Mouse (Mus musculus) frontal cortex, adult (tissue): ENCODE measurements around the gene Myrf.
"Not testable (repeated sequence)": the region's sequence is repeated elsewhere in the genome, so short reads cannot be mapped to it uniquely, and the experiment has no call there.

Experiments used
- ATAC-seq: cut with Nextera tagmentation; 2 replicates; pipeline ENCODE4 v1.9.2; 2017; ENCODE audit warnings: mild to moderate bottlenecking, moderate library complexity, mixed read lengths; ENCODE audit not compliant: low TSS enrichment

Myrf gene

DNA sequence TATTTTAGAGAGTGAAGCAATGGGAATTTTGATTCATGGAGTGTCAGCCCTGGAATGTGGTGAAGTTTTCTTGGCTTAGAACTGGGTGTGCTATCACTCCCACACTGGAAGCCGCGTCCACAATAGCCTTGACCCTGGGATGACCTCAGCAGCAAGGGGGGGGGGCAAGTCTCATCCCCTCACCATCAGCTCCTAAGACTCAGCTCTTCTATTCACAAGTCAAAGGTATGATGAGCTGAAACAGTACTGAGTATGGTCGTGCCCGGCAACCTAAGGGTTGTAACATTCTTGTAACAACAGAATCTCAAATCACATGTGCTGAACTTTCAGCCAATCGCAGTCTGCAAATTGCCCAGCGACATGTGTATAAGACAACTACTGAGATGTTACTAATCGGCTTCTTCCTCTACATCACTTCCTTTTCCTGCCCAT, 63.6 kb downstream of the Myrf start:
- ATAC-seq = no peak

DNA sequence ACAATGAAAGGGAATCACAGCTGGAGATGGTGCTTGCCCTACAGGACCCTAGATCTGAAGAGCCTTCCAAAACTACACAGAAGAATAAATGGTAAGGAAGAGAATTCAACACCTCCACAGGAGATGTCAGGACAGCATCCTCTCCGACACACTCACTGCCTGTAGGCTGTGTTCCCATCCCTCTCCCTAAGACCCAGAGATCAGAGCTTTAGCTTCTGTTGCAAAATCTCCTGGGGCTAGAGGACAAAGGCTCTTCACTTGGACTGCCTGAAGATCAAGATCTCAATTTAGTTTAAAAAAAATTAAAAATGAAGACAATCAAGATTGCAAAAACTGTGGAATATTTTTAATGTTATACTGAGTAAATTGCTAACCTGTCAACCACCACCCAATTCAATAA, 64.1 kb downstream of the Myrf start:
- no peak for ATAC-seq

DNA sequence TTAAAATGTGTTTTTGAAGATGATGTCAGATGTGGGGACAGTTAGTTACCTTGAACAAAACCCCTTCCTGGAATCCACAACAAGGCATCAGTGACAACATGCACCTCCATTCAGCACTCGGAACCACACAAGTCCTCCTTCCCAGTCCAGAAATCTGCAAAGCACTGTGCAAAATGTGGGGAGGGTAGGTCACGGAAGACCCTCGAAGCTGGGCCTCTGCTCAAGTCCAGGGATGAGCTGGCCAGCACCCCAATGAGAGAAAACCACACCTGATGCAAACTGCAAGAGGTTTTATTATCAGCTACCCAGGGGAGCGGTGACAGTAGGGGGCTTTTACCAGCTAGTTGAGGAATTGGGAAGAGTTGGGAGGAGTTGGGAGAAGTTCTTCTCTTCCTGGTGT, 65.6 kb downstream of the Myrf start:
- no peak for ATAC-seq

DNA sequence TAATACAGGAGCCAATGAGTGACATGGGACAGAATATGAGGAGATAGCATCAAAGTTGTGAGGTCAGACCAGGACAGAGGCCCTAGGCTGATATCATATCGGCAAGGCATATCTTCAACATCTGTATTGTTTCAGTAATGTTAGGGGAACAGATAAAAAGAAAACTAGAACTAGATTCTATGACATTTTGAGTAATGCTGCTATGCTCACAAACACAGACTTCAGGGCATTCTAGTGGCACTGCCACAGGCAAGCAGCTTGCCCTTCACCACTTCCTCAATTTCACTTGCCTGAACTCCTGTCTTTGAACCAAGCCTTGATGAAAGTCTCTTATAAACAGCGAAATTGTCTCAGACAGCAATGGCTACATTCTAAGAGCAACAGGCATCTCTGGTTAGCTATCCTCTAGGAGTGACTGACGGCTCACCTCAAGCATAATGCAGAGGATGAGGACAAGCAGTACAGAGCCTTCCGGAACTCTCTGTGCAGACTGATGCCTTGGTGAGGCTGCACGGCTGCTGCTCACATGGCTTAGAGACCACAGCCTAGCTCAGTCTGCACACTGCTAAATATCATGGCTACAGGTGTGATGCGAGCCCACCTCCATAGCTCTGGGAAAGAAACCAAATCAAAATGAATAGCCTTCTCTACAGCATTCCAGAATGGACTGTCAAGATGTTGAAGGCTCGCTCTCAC, 66.6 kb downstream of the Myrf start:
- ATAC-seq = no peak

DNA sequence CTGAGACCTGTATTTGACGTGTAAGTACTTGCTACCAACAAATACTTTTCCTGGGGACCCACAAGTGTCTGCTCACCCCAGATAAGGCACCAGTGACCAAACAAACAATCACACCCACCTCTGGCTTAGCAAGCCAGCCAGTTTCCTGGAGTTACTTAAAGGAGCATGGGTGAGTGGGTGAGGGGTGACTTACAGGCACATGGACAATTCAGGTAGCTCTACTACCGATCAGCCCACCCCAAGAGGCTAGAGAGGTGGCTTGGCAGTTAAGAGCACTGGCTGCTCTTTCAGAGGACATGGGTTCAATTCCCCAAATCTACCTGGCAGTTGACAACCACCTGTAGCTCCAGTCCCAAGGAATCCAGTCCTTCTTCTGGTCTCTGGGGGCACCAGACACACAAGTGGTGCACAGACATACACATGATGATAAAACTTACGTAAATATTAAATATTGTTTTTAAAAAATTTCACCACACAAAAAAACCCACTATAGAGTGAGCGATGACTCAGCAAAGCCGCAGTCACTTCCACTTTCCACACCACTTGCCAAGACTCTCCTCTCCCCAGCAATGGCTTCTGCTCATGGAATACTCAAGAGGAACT, 67.3 kb downstream of the Myrf start:
- ATAC-seq = no peak

DNA sequence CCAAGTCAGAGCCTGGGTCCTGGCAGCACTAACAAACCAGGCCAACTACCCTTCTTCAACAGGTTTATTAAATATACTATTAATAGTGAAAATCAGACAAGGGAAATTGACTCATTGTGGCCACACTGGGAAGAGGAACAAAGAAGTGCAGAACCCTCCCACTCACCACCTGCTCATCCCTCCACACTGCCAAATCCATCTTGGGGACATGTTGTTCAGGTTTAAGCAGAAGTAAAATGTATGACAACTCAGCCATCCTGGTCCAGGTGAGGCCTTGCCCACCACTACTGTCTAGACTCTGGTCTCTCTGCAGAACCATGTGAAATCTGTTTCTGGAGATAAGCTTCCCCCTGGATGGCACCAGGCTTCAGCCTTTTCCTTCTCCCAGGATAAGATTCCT, 68.7 kb downstream of the Myrf start:
- peak; percentile 57 for ATAC-seq

DNA sequence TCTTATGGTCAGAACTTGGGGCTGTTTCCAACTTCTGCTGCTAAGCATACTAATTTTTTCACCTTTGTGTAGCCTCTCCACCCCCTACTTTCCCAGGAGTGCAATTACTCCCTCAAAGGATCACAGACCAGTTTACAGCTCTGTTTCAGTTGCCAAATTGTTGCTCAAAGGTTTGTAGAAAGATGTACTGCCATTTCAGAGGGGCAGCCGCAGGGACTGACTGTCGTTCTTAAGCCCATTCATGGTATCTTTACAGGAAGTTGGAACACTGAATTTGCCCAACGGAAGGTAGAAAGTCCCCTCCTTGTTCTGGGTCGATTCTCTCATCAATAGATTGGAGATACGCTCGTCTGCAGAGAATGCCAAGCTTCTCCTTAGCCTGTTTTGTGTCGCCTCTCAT, 69.2 kb downstream of the Myrf start:
- ATAC-seq = no peak

DNA sequence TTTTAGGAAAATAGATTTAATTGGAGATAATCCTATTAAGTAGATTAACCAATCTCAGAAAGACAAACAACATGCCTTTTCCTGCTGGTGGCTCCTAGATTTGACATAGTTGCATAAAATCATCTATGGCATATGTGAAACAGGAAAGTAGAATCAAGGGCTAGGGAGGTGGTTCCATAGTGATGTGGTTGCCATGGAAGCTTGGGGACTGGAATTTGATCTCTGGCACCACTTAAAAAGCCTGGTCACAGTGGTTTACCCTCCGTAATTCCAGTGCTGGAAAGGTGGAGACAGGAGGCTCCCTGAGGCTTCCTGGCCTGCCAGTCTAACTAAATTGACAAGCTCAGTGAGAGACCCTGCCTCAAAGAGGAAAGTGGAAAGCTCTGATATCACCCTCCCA, 70.1 kb downstream of the Myrf start:
- no peak for ATAC-seq

DNA sequence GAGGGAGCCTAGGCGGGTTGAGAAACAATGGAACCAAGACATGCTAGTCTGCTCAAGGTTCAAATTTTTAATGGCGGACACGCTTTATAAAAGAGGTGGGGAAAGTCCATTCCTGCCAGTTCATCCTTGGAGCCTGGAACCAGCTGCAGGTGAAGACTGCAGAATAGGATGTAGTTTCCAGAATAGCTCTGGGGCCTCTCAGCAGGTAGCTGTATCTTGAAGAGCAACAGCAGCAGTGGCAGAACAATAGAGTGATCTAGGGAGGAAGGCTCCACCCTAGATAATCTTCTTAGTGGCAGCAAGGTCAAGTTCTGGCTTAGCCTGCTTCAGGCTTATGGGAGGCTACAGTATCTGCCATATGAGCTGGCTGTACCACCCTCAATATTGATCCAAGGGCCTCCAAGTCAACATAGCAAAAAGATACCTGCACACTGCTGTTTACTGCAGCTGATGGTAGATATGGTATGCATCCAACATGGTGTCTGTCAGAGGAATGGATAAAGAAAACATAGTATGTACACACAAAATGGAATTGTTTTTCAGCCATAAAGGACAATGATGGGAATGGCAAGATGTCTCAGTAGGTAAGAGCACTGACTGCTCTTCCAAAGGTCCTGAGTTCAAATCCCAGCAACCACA, 70.7 kb downstream of the Myrf start:
- not testable (repeated sequence) for ATAC-seq

DNA sequence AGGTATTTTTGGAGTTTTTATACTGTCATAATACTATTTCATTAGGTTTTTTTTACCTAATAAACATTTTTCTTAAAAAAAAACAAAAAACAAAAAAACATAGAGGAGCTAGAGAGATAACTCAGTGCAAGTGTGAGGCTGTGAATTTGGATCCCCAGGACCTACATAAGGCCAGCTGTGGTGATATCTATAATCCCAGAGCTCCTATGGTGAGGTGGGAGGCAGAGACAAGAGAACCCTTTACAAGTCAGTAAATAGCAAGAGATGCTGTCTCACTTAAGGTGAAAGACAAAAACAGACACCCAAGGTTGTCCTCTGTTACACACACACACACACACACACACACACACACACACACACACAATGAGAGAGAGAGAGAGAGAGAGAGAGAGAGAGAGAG, 71.4 kb downstream of the Myrf start:
- ATAC-seq = no peak

DNA sequence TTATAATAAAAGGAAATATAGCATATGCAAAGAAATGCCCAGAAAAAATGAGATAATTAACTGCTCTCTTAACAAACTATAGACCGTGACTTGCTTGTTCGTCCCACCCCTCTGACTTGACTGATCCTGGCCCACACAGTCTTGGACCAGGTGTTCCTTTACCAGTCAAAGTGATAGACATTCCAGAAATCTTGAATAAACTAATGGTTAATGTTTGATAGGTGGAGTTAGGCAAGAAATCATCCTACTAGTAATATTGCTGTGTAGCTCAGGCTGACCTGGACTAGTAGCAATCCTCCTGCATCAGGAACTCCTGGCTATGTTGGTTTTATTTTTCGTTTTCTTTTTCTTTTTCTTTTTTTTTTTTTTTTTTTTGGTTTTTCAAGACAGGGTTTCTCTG, 72.1 kb downstream of the Myrf start:
- no peak for ATAC-seq

DNA sequence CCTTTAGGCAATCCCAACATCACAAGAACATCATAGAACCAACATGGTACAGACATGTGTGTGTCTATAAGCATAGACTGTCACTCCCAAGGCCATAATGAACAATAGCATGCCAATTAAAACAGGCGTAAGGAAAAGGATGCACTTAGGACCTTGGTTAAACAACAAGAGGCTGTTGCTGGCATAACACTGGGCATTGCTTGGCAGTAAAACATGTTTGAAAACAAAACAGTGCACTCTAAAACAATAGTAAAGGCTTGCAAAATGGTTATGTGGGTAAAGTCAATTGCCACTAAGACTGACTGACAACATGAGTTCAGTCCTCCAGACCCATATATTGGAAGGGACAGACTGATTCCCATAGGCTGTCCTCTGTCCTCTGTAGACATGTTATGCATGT, 72.6 kb downstream of the Myrf start:
- ATAC-seq = no peak

DNA sequence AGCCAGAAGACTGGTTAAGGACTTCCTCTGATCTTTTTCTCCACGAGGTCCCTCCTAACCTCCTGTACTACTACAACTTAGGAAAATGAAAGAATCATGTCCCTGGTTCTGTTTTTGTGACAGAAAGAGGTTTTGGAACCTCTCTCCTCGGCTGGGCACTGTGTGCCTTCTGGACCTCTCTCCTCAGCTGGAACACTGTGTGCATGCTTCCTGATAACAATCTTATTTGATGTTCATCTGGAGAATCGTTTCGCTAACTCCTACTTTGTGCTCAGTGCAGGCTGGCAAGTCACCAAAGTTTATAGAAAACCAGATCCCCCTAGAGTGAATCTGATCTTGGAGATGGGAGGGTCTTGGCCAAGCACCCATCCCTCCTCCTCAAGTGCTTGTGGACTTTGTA, 73.4 kb downstream of the Myrf start:
- no peak for ATAC-seq

DNA sequence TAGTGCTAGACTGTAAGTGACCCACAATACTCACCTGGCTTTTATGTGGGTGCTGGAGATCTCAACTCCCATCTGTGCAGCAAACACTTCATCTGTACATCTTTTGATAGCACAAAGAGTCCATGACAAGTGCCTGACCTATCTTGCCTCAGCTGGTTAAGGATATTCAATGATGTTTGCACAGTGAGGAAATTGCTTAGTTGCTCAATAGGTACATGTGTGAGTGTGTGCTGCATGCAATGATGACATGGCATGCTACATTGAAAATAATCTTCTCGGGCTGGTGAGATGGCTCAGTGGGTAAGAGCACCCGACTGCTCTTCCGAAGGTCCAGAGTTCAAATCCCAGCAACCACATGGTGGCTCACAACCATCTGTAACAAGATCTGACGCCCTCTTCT, 74.6 kb downstream of the Myrf start:
- ATAC-seq = not testable (repeated sequence)

DNA sequence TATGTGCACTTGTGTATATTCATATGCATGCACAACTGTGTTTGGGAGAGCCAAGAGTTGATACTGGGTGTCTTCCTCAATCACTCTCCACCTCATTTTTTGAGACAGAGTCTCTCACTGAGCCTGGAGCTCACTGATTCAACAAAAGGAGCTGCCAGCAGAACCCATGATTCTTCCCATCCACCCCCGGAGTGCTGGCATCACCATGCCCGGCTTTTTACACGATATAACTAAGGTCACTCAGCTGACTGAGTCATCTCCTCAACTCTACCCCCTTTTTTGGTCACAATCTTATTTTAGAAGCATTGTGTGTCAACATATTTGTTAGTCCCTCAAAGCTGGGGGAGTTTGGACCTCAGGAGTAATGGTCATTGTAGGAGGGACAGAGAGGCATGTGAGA, 76.7 kb downstream of the Myrf start:
- no peak for ATAC-seq
